Mouse (Mus musculus) ES-E14 (cell line): ENCODE measurements around the gene Hebp1.

Experiments used
- CHD2 ChIP-seq: IDR thresholded peaks from 2 replicates; pipeline ENCODE4 v1.6.1; 2014; ENCODE audit warnings: mild to moderate bottlenecking, low read depth, low read length, inconsistent platforms
- HCFC1 ChIP-seq: IDR thresholded peaks from 2 replicates; pipeline ENCODE4 v1.6.1; 2012; ENCODE audit warnings: low read length, inconsistent platforms, borderline replicate concordance; ENCODE audit not compliant: insufficient read depth

DNA sequence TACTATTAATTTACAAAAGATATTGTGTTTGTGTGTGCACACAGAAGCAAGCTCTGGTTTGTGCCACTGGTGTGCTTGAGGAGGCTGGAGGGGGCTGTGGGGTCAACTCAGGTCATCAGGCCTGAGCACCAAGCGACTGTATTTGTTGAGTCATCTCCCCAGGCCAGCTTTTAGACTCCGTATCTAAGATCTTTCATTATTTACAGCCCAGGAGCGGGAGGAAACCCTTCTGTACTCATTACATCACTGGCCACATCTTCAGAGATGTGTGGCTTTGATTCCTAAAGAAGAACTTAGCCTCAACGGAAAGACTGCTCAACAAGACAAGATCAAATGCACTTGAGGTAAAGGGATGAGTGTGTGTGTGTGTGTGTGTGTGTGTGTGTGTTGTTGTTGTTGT, 9.2 kb downstream of the Hebp1 start:
- TF ChIP-seq HCFC1: no peak
- no peak for TF ChIP-seq CHD2
